Mouse (Mus musculus) stomach, embryonic 16.5 days (tissue): Measurements from ENCODE around the gene Fxyd1. TPM values are rescaled to one million over a fixed set of nuclear protein-coding genes. Genes with fewer than 3 reads are reported as not detected.

Experiments used
- ATAC-seq: fragments of 200-750 bp; cut with Nextera tagmentation; 2 replicates; pipeline ENCODE4 v1.8.0; 2017; ENCODE audit warnings: moderate number of reproducible peaks, moderate TSS enrichment; ENCODE audit not compliant: insufficient read depth, low FRiP score
- H3K27ac ChIP-seq: fragments of 300-500 bp; sonication (generic); 2 replicates; pipeline ENCODE4 v1.5.1; 2014; ENCODE audit warnings: low read length
- H3K27me3 ChIP-seq: fragments of 300-500 bp; sonication (generic); 2 replicates; pipeline ENCODE4 v1.6.1; 2014; ENCODE audit warnings: low read length, control low read depth, mixed read lengths; ENCODE audit not compliant: control insufficient read depth, insufficient read depth
- H3K36me3 ChIP-seq: fragments of 300-500 bp; sonication (generic); 2 replicates; pipeline ENCODE4 v1.6.1; 2014; ENCODE audit warnings: low read length; ENCODE audit not compliant: control insufficient read depth, insufficient read depth
- H3K4me1 ChIP-seq: fragments of 300-500 bp; sonication (generic); 2 replicates; pipeline ENCODE4 v1.6.1; 2014; ENCODE audit warnings: low read length, control low read depth, mixed read lengths; ENCODE audit not compliant: control insufficient read depth, insufficient read depth
- H3K4me2 ChIP-seq: fragments of 300-500 bp; sonication (generic); 2 replicates; pipeline ENCODE4 v1.6.1; 2014; ENCODE audit warnings: low read depth, low read length, mixed read lengths
- H3K4me3 ChIP-seq: fragments of 300-500 bp; sonication (generic); replicated peaks from 2 replicates; pipeline ENCODE4 v1.5.1; 2014; ENCODE audit warnings: mild to moderate bottlenecking, low read length
- H3K9ac ChIP-seq: fragments of 300-500 bp; sonication (generic); 2 replicates; pipeline ENCODE4 v1.6.1; 2014; ENCODE audit warnings: low read length
- H3K9me3 ChIP-seq: fragments of 300-500 bp; sonication (generic); replicated peaks from 2 replicates; pipeline ENCODE4 v1.6.1; 2016; ENCODE audit warnings: low read length, control low read depth; ENCODE audit not compliant: control insufficient read depth
- WGBS: fragments of 180-500 bp; shearing (Covaris S2); extraction: QIAGEN DNeasy Blood & Tissue Kit; methylation state at CpG from one replicate; pipeline ENCODE4 v1.1.7; 2014; 5-methylcytosine and 5-hydroxymethylcytosine counted together
- polyA plus RNA-seq: library from polyadenylated mRNA; unstranded; fragments of >200 nt; fragmentation: Nextera tagmentation; extraction: Ambion mirVana; gene quantifications from 2 replicates; pipeline ENCODE4 v1.2.1, GENCODE M21; 2015

Fxyd1 gene
- polyA plus RNA-seq, 1 experiment from 2014 or later = 129 TPM

DNA sequence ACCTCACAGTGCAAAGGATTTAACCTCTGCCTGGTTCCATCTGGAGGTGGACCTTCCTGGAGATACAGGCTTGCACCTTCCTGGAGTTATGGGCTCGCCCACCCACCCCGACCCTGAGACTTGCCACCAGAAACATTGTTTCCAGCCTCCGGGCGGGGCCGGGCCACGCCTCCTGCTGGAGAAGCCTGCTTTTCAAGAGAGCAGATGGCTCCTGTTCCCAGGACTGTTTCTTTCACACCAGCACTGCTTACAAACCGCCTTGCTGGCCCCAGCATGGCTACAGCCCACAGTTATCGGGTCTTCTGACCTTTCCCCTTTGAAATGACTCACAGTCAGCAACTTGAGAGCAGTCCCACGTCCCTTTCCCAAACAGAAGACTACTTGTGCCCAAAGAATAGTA, 15.3 kb upstream of the Fxyd1 start:
- Histone ChIP-seq H3K9me3 (no peaks in the 10 kb centered on the region), H3K4me3 (peak overlapping the region; percentile 28), H3K9ac (no peak overlapping the region), H3K27ac (peak overlapping the region; percentile 89), H3K27me3 (no peaks in the 10 kb centered on the region), H3K4me1 (peaks cover 21% of the 10 kb centered on the region), H3K36me3 (no peaks in the 10 kb centered on the region), H3K4me2 (peak overlapping the region; percentile 53)
- 25% methylated on average over 9 of the region's 9 CpGs for WGBS
- no peak for ATAC-seq

DNA sequence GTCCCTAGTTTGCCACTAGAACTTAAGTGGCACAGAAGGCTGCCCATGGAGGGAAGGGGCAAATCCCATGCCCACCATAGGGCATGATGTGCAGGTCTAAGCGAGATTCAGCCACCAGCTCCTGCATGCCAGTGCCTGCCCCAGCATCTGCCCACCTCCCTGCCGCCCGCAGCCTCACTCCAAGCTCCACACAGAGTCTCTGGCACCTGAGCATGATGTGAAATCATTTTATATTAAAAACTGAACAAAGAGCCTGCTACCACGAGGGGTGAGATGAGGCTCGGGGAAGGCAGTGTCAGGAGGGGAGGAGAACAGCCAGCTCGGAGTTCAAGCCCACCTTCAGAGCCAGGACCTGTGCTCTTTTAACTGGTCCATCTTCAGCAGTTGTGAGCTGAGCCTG, 13.3 kb upstream of the Fxyd1 start:
- Histone ChIP-seq H3K9me3 (no peaks in the 10 kb centered on the region), H3K27me3 (no peaks in the 10 kb centered on the region), H3K4me3 (no peak overlapping the region), H3K4me1 (peaks cover 22% of the 10 kb centered on the region), H3K27ac (no peak overlapping the region), H3K36me3 (no peaks in the 10 kb centered on the region), H3K9ac (no peak overlapping the region; the same call in none of the 2 replicates), H3K4me2 (no peak overlapping the region)
- no peak for ATAC-seq
- WGBS = 72% methylated on average over 6 of the region's 6 CpGs

DNA sequence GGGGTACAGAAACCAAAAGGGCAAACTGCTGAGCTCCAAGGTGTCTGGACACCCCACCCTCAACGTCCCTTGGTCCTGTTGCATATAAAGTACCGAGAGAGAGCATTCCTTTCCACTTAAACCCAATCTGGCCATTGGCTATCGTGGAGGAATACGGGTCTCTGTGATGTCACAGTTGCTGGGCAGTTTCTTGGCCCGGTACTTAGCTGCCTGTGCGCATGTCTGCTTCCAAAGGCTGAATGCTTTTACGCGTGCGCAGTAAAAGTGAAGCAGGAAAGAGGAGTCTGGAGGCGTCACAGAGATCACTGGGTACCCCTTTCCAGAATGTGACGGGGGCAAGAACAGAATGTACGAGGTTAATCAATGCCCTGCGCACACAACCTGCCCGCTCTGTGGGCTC, 12.5 kb upstream of the Fxyd1 start:
- H3K9me3 ChIP-seq = no peaks in the 10 kb centered on the region
- H3K27me3 ChIP-seq = no peaks in the 10 kb centered on the region
- no peaks in the 10 kb centered on the region for H3K36me3 ChIP-seq
- WGBS = 85% methylated on average over 14 of the region's 14 CpGs
- H3K4me1 ChIP-seq = peaks cover 22% of the 10 kb centered on the region
- H3K9ac ChIP-seq = no peak overlapping the region
- ATAC-seq = no peak
- H3K4me2 ChIP-seq = no peak overlapping the region
- H3K4me3 ChIP-seq = no peak overlapping the region
- no peak overlapping the region for H3K27ac ChIP-seq

DNA sequence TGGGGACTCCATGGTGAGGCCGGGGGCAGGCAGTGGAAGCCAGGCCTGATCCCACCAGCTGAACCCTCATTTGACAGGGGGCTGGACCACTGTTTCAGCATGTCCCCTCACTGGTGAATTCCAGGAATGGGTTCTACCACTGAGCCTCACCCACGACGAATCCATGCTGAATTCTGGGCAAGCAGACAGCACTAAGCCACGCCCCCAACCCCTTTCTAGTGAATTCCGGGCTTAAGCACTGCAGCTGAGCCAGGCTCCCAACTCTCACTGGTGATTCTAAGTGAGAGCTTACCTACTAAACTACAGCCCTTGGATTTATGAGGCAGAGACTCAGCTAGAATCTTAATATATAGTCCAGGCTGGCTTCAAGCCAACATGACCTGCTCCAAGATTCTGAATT, 10.8 kb upstream of the Fxyd1 start:
- peak overlapping the region; percentile 40 for H3K9ac ChIP-seq
- H3K4me3 ChIP-seq = no peak overlapping the region
- H3K4me2 ChIP-seq = no peak overlapping the region
- 31% methylated on average over 5 of the region's 5 CpGs for WGBS
- no peaks in the 10 kb centered on the region for H3K36me3 ChIP-seq
- ATAC-seq = peak; percentile 46
- H3K27ac ChIP-seq = peak overlapping the region; percentile 66
- no peaks in the 10 kb centered on the region for H3K27me3 ChIP-seq
- peaks cover 17% of the 10 kb centered on the region for H3K4me1 ChIP-seq
- H3K9me3 ChIP-seq = no peaks in the 10 kb centered on the region

DNA sequence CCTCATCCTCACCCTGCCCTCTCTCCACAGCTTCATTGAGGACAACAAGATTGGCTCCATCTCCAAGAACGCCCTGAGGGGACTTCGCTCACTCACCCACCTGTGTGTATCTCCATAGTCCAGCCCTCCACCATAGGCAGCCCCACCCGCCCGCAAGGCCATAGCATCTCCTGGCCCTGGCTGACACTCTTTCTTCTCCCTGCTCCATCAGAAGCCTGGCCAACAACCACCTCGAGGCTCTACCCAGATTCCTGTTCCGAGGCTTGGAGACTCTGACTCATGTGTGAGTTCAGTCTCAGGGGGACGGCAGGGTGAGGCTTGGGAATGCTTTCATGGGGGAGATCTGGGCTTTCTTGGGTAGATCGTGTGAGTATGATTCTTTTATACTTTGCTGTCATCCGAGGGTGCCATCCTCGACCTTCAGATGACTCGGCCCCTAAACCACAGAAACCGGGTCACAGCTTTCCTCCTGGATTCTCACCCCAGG, 6.1 kb upstream of the Fxyd1 start:
- Histone ChIP-seq H3K27ac (no peak overlapping the region), H3K9me3 (no peaks in the 10 kb centered on the region), H3K9ac (no peak overlapping the region), H3K4me2 (no peak overlapping the region), H3K27me3 (no peaks in the 10 kb centered on the region), H3K36me3 (no peaks in the 10 kb centered on the region), H3K4me1 (peaks cover 7% of the 10 kb centered on the region; the same call in 1 of the 2 replicates), H3K4me3 (no peak overlapping the region)
- ATAC-seq = no peak
- 84% methylated on average over 12 of the region's 12 CpGs for WGBS

DNA sequence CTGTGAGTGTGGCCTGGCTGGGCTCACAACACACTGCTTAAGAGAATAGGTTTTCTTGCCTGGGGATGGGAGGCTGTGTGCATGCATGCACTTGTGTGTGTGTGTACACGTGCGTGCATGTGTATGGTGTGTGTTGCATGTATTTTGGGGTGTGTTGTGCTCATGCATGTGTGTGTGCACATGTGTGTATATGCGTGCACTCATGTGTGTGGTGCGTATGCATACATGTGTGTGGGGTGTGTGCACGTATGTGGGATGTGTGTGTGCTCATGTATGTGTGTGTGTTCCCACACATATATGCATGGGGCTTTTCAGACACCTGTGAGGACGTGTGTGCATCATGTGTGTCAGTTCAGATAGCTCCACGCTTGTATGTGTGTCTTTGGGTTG, 3.6 kb upstream of the Fxyd1 start:
- H3K27ac ChIP-seq = no peak overlapping the region
- H3K9me3 ChIP-seq = no peaks in the 10 kb centered on the region
- H3K4me2 ChIP-seq = no peak overlapping the region
- WGBS = 88% methylated on average over 7 of the region's 7 CpGs
- no peak overlapping the region for H3K9ac ChIP-seq
- no peak for ATAC-seq
- peaks cover 5% of the 10 kb centered on the region; the same call in 1 of the 2 replicates for H3K4me1 ChIP-seq
- no peaks in the 10 kb centered on the region for H3K36me3 ChIP-seq
- no peak overlapping the region for H3K4me3 ChIP-seq
- H3K27me3 ChIP-seq = no peaks in the 10 kb centered on the region

DNA sequence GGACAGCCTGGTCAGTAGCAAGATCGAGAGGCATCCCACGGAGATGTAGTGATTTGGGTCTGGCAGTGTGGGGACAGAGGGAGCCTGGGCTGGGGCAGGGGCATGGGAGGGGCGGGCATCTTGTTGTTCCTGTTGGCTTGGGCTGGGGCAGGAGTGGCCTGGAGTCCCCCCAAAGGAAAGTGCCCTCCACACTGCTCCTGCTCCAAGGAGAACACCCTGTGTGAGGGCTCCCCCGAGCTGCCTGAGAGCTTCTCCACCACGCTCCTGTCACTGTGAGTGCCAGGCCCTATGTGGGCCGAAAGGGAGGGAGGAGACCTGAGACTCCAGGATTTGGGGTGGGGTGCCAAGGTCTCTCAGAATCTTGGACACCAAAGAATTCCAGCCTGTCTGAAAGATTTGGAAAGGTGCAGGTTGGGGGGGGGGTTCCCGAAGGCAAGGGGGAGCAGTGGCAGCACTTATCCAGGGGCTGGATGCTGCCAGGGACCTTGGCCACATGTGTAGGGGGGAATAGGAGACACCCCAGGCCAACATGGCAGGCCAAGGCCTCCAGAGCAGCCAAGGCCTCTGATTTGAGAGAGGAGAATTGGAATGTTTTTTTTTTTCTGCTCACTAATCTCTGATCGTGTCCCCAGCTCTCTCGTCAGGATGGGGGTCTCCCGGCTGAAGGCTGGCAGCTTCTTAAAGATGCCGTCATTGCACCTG, 3.1 kb upstream of the Fxyd1 start:
- no peaks in the 10 kb centered on the region for H3K27me3 ChIP-seq
- no peaks in the 10 kb centered on the region for H3K36me3 ChIP-seq
- peak overlapping the region; percentile 26; the same call in 1 of the 2 replicates for H3K9ac ChIP-seq
- no peak overlapping the region for H3K27ac ChIP-seq
- peaks cover 5% of the 10 kb centered on the region; the same call in 1 of the 2 replicates for H3K4me1 ChIP-seq
- no peaks in the 10 kb centered on the region for H3K9me3 ChIP-seq
- no peak overlapping the region for H3K4me2 ChIP-seq
- no peak for ATAC-seq
- H3K4me3 ChIP-seq = no peak overlapping the region
- 72% methylated on average over 11 of the region's 11 CpGs for WGBS

DNA sequence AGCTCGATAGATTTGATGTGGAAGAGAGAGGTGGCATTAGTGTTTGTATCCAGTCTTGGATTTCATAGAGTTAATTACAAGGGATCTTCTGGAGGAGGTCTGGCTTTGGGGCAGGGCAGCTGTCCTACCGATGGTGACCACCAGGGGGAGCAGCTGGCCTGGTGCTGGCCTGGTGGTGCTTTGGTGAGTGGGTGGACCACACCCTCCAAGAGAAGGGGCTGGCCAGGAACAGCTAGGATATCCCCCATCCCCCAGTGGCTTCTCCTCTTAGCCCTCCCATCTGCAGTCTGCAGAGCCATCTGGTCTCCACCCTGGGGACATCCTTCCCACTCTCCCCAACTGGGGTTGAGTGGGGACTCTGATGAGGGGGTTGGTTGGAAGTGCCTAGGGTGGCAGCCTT, 2.1 kb upstream of the Fxyd1 start, which contains the start of gene Lgi4:
Lgi4 (plus strand) TSS at position 235 of the 400 bp plus-strand sequence.
- Histone ChIP-seq H3K9ac (peak within 1 kb of the TSS; percentile 26; the same call in 1 of the 2 replicates), H3K27ac (no peak within 1 kb of the TSS), H3K4me1 (peaks cover 10% of the 10 kb centered on the region; the same call in 1 of the 2 replicates), H3K4me2 (no peak within 1 kb of the TSS), H3K9me3 (no peaks in the 10 kb centered on the region), H3K27me3 (no peaks in the 10 kb centered on the region), H3K4me3 (no peak within 1 kb of the TSS), H3K36me3 (no peaks in the 10 kb centered on the region)
- ATAC-seq = peak; percentile 41
- WGBS = 4% methylated on average over 2 of the region's 2 CpGs

DNA sequence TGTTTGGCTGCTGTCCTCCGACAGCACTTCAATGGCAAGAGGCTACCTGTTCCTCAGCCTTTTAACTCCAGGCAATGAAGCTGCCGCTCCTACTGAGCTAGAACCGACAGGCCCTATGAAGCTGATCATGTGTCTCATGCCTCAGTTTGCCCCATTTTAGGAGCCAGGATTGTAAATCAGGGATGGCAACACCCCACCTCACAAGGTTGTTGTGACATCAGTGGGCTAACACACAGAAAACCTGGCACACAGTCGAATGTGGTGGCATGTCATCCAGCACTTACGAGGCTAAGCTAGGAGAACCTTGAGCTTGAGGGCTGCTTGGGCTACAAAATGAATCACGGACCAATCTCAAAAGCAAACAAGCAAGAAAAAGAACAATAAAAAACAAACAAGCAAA, 1.2 kb upstream of the Fxyd1 start:
- peaks cover 11% of the 10 kb centered on the region; the same call in 1 of the 2 replicates for H3K4me1 ChIP-seq
- no peaks in the 10 kb centered on the region for H3K36me3 ChIP-seq
- ATAC-seq = no peak
- H3K4me2 ChIP-seq = no peak overlapping the region
- peaks cover 5% of the 10 kb centered on the region for H3K27me3 ChIP-seq
- H3K27ac ChIP-seq = no peak overlapping the region
- H3K9me3 ChIP-seq = no peaks in the 10 kb centered on the region
- H3K9ac ChIP-seq = no peak overlapping the region
- H3K4me3 ChIP-seq = no peak overlapping the region
- 86% methylated on average over 6 of the region's 6 CpGs for WGBS
